Mouse (Mus musculus) midbrain, postnatal 0 days (tissue): ENCODE measurements at regions not wholly inside any gene's neighbourhood (a gene's known extent, or its start where the extent isn't known, plus 50 kb on each side); places are given as distances from the start of the nearest gene placed in this dataset.

Source experiments
- ATAC-seq: fragments of 200-750 bp; cut with Nextera tagmentation; 2 replicates; pipeline ENCODE4 v1.8.0; 2017; ENCODE audit warnings: moderate number of reproducible peaks, mild to moderate bottlenecking, moderate TSS enrichment, moderate library complexity; ENCODE audit not compliant: low FRiP score
- DNase-seq: peaks from one replicate; pipeline ENCODE4 v3.0.0-alpha.2; 2015; ENCODE audit warnings: low spot score
- H3K27ac ChIP-seq: fragments of 300-500 bp; sonication (generic); 2 replicates; pipeline ENCODE4 v1.5.1; 2014; ENCODE audit warnings: low read depth, mild to moderate bottlenecking, low read length, mixed read lengths
- H3K27me3 ChIP-seq: fragments of 300-500 bp; sonication (generic); 2 replicates; pipeline ENCODE4 v1.6.1; 2014; ENCODE audit warnings: low read length, control low read depth, mixed read lengths; ENCODE audit not compliant: insufficient read depth
- H3K36me3 ChIP-seq: fragments of 300-500 bp; sonication (generic); 2 replicates; pipeline ENCODE4 v1.6.1; 2014; ENCODE audit warnings: low read length, control low read depth, mixed read lengths; ENCODE audit not compliant: insufficient read depth
- H3K4me1 ChIP-seq: fragments of 300-500 bp; sonication (generic); 2 replicates; pipeline ENCODE4 v1.6.1; 2014; ENCODE audit warnings: mild to moderate bottlenecking, control low read depth, antibody characterized with exemption, low read length, mixed read lengths; ENCODE audit not compliant: insufficient read depth
- H3K4me2 ChIP-seq: fragments of 300-500 bp; sonication (generic); 2 replicates; pipeline ENCODE4 v1.6.1; 2014; ENCODE audit warnings: low read depth, mild to moderate bottlenecking, low read length, mixed read lengths; ENCODE audit not compliant: poor library complexity, severe bottlenecking
- H3K4me3 ChIP-seq: fragments of 300-500 bp; sonication (generic); 2 replicates; pipeline ENCODE4 v1.5.1; 2014; ENCODE audit warnings: low read depth, mild to moderate bottlenecking, low read length, moderate library complexity
- H3K9ac ChIP-seq: fragments of 300-500 bp; sonication (generic); replicated peaks from 2 replicates; pipeline ENCODE4 v1.6.1; 2014; ENCODE audit warnings: mild to moderate bottlenecking, low read length, moderate library complexity, mixed read lengths; ENCODE audit not compliant: poor library complexity, severe bottlenecking
- H3K9me3 ChIP-seq: fragments of 300-500 bp; sonication (generic); 2 replicates; pipeline ENCODE4 v1.6.1; 2016; ENCODE audit warnings: low read length, control low read depth
- CTCF ChIP-seq: IDR thresholded peaks from 2 replicates; pipeline ENCODE4 v1.5.1; 2016; ENCODE audit warnings: antibody characterized with exemption, mild to moderate bottlenecking
- WGBS: fragments of 180-500 bp; shearing (Covaris S2); extraction: QIAGEN DNeasy Blood & Tissue Kit; methylation state at CpG from one replicate; pipeline ENCODE4 v1.1.7; 2014; 5-methylcytosine and 5-hydroxymethylcytosine counted together

- Histone ChIP-seq H3K36me3 (no peaks in the 10 kb centered on the region), H3K9ac (no peak overlapping the region), H3K27me3 (no peaks in the 10 kb centered on the region), H3K9me3 (no peaks in the 10 kb centered on the region), H3K4me3 (no peak overlapping the region), H3K4me2 (no peak overlapping the region), H3K27ac (no peak overlapping the region), H3K4me1 (no peaks in the 10 kb centered on the region)
- no peak for TF ChIP-seq CTCF
- no peak for DNase-seq
- 79% methylated on average over 5 of the region's 5 CpGs for WGBS
- ATAC-seq: no peak
Measured at GRCm38 (mm10) chr10:111103512-111103911, 61.0 kb upstream of the Osbpl8 start.

GRCm38 (mm10) chr10:111103086-111103485 lies 61.5 kb upstream of the Osbpl8 start:
- ATAC-seq: no peak
- 79% methylated on average over 14 of the region's 14 CpGs for WGBS

GRCm38 (mm10) chr10:111101901-111102761 lies 62.4 kb upstream of the Osbpl8 start:
- H3K4me2 ChIP-seq: no peak overlapping the region
- H3K27me3 ChIP-seq: no peaks in the 10 kb centered on the region
- TF ChIP-seq CTCF: no peak
- H3K4me1 ChIP-seq: no peaks in the 10 kb centered on the region
- no peaks in the 10 kb centered on the region for H3K9me3 ChIP-seq
- 85% methylated on average over 18 of the region's 18 CpGs for WGBS
- H3K9ac ChIP-seq: no peak overlapping the region
- ATAC-seq (no peak), DNase-seq (no peak)
- H3K27ac ChIP-seq: no peak overlapping the region
- H3K4me3 ChIP-seq: no peak overlapping the region
- H3K36me3 ChIP-seq: no peaks in the 10 kb centered on the region

More at GRCm38 (mm10) chr10:111103086-111103485, 61.5 kb upstream of the Osbpl8 start:
- no peaks in the 10 kb centered on the region for H3K9me3 ChIP-seq
- H3K36me3 ChIP-seq: no peaks in the 10 kb centered on the region
- TF ChIP-seq CTCF: no peak
- no peaks in the 10 kb centered on the region for H3K27me3 ChIP-seq
- no peak overlapping the region for H3K27ac ChIP-seq
- DNase-seq: no peak
- H3K9ac ChIP-seq: no peak overlapping the region
- no peak overlapping the region for H3K4me3 ChIP-seq
- no peak overlapping the region for H3K4me2 ChIP-seq
- no peaks in the 10 kb centered on the region for H3K4me1 ChIP-seq

- DNase-seq: peak; percentile 88
- Histone ChIP-seq H3K9ac (no peak overlapping the region), H3K4me2 (peak overlapping the region; percentile 26), H3K27me3 (no peaks in the 10 kb centered on the region), H3K27ac (peak overlapping the region; percentile 67), H3K4me1 (no peaks in the 10 kb centered on the region), H3K36me3 (no peaks in the 10 kb centered on the region), H3K9me3 (no peaks in the 10 kb centered on the region), H3K4me3 (no peak overlapping the region)
- TF ChIP-seq CTCF: peak; percentile 94
- ATAC-seq: peak; percentile 62
- WGBS: 30% methylated on average over 7 of the region's 7 CpGs
Measured at GRCm38 (mm10) chr10:111099812-111100464, 64.6 kb upstream of the Osbpl8 start.

- H3K36me3 ChIP-seq: no peaks in the 10 kb centered on the region
- no peak overlapping the region for H3K4me2 ChIP-seq
- no peaks in the 10 kb centered on the region for H3K4me1 ChIP-seq
- no peaks in the 10 kb centered on the region for H3K9me3 ChIP-seq
- DNase-seq (no peak), ATAC-seq (no peak; the same call in 1 of the 2 replicates)
- TF ChIP-seq CTCF: no peak
- no peaks in the 10 kb centered on the region for H3K27me3 ChIP-seq
- no peak overlapping the region for H3K9ac ChIP-seq
- H3K4me3 ChIP-seq: no peak overlapping the region
- 55% methylated on average over 5 of the region's 5 CpGs for WGBS
- H3K27ac ChIP-seq: peak overlapping the region; percentile 67; the same call in 1 of the 2 replicates
Measured at GRCm38 (mm10) chr10:111099059-111099811, 65.3 kb upstream of the Osbpl8 start.
